Mouse (Mus musculus) macrophage (primary cell): ENCODE data around the gene Gabrg3. TPM values are rescaled to one million over a fixed set of nuclear protein-coding genes. Genes with fewer than 3 reads are reported as not detected.
"Not testable (repeated sequence)": the region's sequence is repeated elsewhere in the genome, so short reads cannot be mapped to it uniquely, and the experiment has no call there.

ENCODE experiments used
- H3K27ac ChIP-seq: fragments of 350-480 bp; formaldehyde crosslinking; 2 replicates; pipeline ENCODE4 v1.9.0; 2021
- H3K36me3 ChIP-seq: fragments of 350-480 bp; formaldehyde crosslinking; 2 replicates; pipeline ENCODE4 v1.9.0; 2021; ENCODE audit errors: inconsistent target
- H3K4me3 ChIP-seq: fragments of 350-480 bp; formaldehyde crosslinking; 2 replicates; pipeline ENCODE4 v1.9.0; 2021; ENCODE audit errors: inconsistent target
- H3K79me2 ChIP-seq: fragments of 350-480 bp; formaldehyde crosslinking; 2 replicates; pipeline ENCODE4 v1.9.0; 2021; ENCODE audit errors: inconsistent target
- WGBS: methylation state at CpG from one replicate; pipeline ENCODE4 v1.1.7; 2026; ENCODE audit warnings: inconsistent platforms; ENCODE audit not compliant: missing documents; 5-methylcytosine and 5-hydroxymethylcytosine counted together
- polyA plus RNA-seq: library from polyadenylated mRNA; stranded (reverse); fragments of 250-400 nt; gene quantifications from 3 replicates; pipeline ENCODE4 v1.2.4, GENCODE M21; 2018; ENCODE audit warnings: inconsistent platforms

Gabrg3 gene
- polyA plus RNA-seq, 1 experiment from 2014 or later: not detected

DNA sequence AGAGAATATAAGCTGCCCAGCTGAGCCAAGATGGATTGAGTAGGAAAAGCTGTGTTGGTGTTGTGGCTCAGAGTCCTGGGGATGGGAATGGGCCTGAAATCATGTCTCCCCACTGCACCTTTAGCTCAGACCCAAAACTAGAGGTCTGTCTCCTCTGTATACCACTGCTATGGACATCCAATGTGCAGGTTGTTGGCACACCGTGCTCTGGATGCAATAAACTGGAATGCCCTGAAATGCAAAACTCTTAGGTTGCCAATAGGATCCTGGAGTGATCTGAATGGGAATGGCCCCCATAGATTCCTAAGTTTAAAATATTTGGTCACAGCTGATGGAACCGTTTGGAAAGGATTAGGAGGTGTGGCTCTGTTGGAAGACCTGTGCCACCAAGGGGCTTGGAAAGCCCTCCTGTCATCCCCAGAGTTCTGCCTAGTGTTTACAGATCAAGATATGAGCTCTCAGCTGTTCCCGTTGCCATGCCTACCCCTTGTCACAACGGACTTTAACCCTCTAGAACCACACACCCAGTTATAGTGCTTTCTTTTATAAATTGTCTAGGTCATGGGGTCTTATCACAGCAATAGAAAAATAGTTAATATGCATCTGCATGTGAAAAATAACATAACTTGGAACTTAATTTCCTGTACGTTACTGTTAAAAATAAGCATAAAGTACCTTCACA is 128.0 kb downstream of the Gabrg3 start:
- Histone ChIP-seq H3K36me3 (no peaks in the 10 kb centered on the region), H3K27ac (no peak overlapping the region), H3K79me2 (no peaks in the 10 kb centered on the region), H3K4me3 (no peak overlapping the region)
- 69% methylated on average over 5 of the region's 5 CpGs for WGBS

DNA sequence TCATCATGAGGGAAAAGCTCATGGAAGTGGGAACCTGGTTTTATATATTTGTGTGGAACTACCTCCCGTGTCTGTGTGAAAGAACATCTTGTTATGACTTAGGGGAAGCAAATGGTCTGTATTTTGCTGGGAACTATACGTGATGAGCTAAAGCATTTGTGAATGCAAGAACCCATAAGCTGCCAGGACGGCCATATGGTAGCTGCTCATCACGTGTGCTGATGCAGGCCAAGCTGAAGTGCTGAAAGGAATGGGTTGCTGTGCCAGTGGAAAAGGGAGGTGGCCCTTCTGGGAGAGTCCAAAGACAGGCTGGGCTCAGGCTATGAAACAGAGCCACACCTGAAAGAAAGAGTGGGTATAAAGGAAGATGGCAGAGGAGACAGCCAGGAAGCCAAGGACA is 143.0 kb downstream of the Gabrg3 start:
- H3K27ac ChIP-seq: no peak overlapping the region
- WGBS: 83% methylated on average over 4 of the region's 4 CpGs
- H3K79me2 ChIP-seq: no peaks in the 10 kb centered on the region
- H3K36me3 ChIP-seq: no peaks in the 10 kb centered on the region
- H3K4me3 ChIP-seq: no peak overlapping the region

DNA sequence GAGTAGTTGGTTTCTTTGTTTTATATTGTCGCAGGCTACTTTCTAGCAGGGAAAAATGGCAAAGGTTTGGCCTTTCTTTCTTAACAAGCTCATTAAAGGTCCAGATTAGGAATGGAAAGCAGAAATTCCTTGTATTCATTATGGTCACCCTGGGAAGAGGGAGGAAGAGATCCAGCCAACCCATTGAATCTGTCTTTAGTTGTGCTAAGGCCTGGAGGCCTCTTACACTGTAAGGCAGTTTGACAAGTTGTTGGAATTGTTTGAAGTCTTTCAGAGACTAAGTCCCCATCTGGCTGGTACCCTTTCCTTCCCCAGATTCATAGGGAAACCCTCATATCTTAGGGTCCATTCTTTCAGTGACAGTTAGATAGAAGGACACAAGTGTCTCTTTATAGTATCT is 172.9 kb downstream of the Gabrg3 start:
- H3K27ac ChIP-seq: no peak overlapping the region
- 89% methylated on average over 1 of the region's 1 CpGs for WGBS
- no peaks in the 10 kb centered on the region for H3K36me3 ChIP-seq
- H3K79me2 ChIP-seq: no peaks in the 10 kb centered on the region
- H3K4me3 ChIP-seq: no peak overlapping the region

GRCm38 (mm10) chr7:57186015-57186414 is 201.0 kb downstream of the Gabrg3 start:
- Histone ChIP-seq H3K79me2 (no peaks in the 10 kb centered on the region), H3K36me3 (no peaks in the 10 kb centered on the region), H3K4me3 (no peak overlapping the region), H3K27ac (no peak overlapping the region)
- WGBS: 60% methylated on average over 1 of the region's 1 CpGs

GRCm38 (mm10) chr7:57175891-57176545 is 211.0 kb downstream of the Gabrg3 start:
- H3K79me2 ChIP-seq, H3K4me3 ChIP-seq, H3K27ac ChIP-seq, H3K36me3 ChIP-seq: not testable (repeated sequence)
- WGBS: 75% methylated on average over 2 of the region's 2 CpGs

- H3K36me3 ChIP-seq: no peaks in the 10 kb centered on the region
- WGBS: 77% methylated on average over 3 of the region's 3 CpGs
- H3K27ac ChIP-seq: no peak overlapping the region
- no peaks in the 10 kb centered on the region for H3K79me2 ChIP-seq
- H3K4me3 ChIP-seq: no peak overlapping the region
Observed at GRCm38 (mm10) chr7:57166931-57167330, 220.1 kb downstream of the Gabrg3 start.

DNA sequence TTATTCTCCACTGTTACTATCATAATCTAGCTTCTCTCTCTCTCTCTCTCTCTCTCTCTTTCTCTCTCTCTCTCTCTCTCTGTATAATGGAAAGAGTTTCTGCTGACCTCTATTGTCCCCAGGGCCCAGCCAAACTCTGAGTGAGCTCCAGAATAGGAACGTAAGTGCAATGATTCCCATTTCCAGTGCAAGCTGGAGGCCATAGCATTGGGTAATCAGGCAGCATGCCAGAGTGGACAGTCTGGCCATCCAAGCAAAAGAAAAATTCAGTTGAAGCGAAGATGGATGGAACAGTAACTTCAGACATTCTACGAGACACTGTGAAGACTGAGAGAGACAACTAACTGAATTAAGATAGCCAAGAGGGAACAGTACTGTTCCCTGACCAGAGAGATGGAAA is 228.8 kb downstream of the Gabrg3 start:
- H3K27ac ChIP-seq: no peak overlapping the region
- H3K79me2 ChIP-seq: no peaks in the 10 kb centered on the region
- H3K4me3 ChIP-seq: no peak overlapping the region
- no peaks in the 10 kb centered on the region for H3K36me3 ChIP-seq
- WGBS: 74% methylated on average over 3 of the region's 3 CpGs

DNA sequence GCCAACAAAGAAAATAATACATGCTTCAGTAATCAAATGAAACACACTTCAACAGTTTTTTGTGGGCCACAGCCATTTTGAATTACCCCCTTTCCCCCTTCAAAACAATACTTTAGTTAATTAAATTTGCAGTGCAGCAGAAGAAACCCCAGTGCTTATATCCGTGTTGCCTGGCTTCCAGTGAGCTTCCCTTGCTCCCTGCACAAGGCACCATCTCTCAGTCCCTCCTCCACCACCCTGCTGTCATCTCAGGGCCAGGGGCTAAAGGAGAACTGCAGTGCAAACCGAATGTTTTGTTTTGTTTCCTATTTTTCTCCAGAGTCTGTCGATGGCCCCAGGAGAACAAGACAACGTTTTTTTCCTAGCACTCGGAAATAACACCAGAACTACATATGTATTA is 233.2 kb downstream of the Gabrg3 start:
- 54% methylated on average over 5 of the region's 5 CpGs for WGBS

DNA sequence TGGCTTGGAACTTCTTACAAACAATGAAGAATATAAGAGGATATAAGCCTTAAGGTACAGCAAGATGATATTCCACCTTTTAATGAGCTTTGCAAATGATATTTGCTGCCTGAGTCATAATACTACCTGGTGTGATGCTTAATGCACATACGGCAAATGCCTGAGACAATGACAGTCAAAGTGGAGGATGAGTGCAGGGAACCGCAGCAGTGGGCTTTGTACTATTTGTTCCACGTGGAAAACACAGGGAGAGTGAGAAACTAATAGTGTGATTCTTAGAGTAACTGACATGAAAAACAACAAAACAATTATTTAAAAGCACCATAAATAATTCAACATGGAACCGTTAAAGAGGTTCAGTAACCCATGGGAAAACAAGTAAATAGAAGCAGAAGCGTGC is 236.2 kb downstream of the Gabrg3 start:
- WGBS: 73% methylated on average over 5 of the region's 5 CpGs

More for the DNA sequence above, 233.2 kb downstream of the Gabrg3 start:
- Histone ChIP-seq H3K36me3 (no peaks in the 10 kb centered on the region), H3K79me2 (no peaks in the 10 kb centered on the region), H3K4me3 (no peak overlapping the region), H3K27ac (no peak overlapping the region)

GRCm38 (mm10) chr7:57138072-57138704 is 248.8 kb downstream of the Gabrg3 start:
- H3K79me2 ChIP-seq: no peaks in the 10 kb centered on the region
- WGBS: 75% methylated on average over 4 of the region's 4 CpGs
- H3K27ac ChIP-seq: no peak overlapping the region
- H3K4me3 ChIP-seq: no peak overlapping the region
- no peaks in the 10 kb centered on the region for H3K36me3 ChIP-seq

More for the DNA sequence above, 236.2 kb downstream of the Gabrg3 start:
- H3K36me3 ChIP-seq: no peaks in the 10 kb centered on the region
- H3K27ac ChIP-seq: no peak overlapping the region
- H3K79me2 ChIP-seq: no peaks in the 10 kb centered on the region
- H3K4me3 ChIP-seq: no peak overlapping the region

DNA sequence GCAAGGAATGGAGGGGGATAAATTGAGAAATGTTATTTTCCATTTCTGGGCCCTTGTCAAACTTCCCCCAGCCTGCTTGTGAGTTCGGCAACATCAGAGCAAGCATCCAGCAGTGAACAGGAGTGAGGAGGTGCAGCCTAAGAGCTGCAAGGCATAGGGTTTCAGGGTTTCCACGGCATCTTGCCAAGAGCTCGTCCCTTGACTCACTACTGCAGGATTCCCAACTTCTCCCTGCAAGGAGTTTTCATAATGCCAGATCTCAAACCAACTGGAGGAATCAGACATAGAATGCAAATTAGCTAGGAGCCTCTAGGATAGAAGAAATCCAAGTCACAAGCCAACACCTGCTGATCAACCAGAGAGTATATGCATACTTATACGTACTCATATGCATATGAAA is 254.0 kb downstream of the Gabrg3 start:
- 86% methylated on average over 4 of the region's 4 CpGs for WGBS
- H3K4me3 ChIP-seq: no peak overlapping the region
- H3K36me3 ChIP-seq: no peaks in the 10 kb centered on the region
- no peaks in the 10 kb centered on the region for H3K79me2 ChIP-seq
- H3K27ac ChIP-seq: no peak overlapping the region

DNA sequence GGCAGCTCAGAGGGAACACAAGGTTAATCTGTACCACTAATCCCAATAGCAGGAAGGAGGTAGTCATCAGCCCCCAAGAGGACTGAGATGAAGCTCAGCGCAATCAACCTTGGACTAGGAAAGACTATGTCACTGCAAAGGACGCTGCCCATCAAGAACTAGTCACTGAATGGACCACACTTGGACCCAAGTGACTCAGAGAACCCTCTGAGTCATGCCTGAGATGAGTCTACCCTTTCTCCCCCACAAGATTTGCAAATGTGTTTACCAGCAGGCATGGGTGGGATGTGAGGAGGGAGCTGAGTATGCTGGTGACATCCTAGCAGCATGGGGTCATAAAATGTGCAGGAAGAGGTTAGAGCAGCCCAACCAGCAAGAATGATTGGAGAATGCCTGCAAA is 254.5 kb downstream of the Gabrg3 start:
- Histone ChIP-seq H3K36me3 (no peaks in the 10 kb centered on the region), H3K4me3 (no peak overlapping the region), H3K27ac (no peak overlapping the region), H3K79me2 (no peaks in the 10 kb centered on the region)
- WGBS: 75% methylated on average over 2 of the region's 2 CpGs

GRCm38 (mm10) chr7:57100065-57100464 is 286.9 kb downstream of the Gabrg3 start:
- no peak overlapping the region for H3K4me3 ChIP-seq
- 76% methylated on average over 3 of the region's 3 CpGs for WGBS
- no peaks in the 10 kb centered on the region for H3K36me3 ChIP-seq
- no peaks in the 10 kb centered on the region for H3K79me2 ChIP-seq
- no peak overlapping the region for H3K27ac ChIP-seq

DNA sequence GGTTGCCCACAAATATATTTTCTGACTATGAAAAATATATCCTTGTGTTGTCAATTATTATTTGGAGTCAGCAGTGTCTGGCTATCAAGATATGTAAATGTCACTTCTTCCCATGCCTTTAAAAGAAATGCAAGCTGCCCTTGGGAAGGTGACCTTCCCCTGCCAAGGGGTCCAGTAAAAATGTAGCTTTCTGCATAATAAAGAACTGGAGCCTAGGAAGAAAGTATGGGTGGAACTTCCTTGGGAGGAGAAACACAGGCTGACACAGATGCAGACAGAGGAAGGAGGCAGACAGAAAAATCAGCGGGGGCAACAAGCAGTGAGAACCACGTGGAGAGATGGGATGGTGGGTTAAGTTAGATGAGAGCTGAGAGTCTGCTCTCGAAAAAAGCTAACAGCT is 304.9 kb downstream of the Gabrg3 start:
- H3K4me3 ChIP-seq: no peak overlapping the region
- H3K27ac ChIP-seq: no peak overlapping the region
- H3K79me2 ChIP-seq: no peaks in the 10 kb centered on the region
- 60% methylated on average over 3 of the region's 3 CpGs for WGBS
- no peaks in the 10 kb centered on the region for H3K36me3 ChIP-seq

GRCm38 (mm10) chr7:57071435-57072160 is 315.4 kb downstream of the Gabrg3 start:
- Histone ChIP-seq H3K36me3 (no peaks in the 10 kb centered on the region), H3K4me3 (no peak overlapping the region), H3K27ac (no peak overlapping the region), H3K79me2 (no peaks in the 10 kb centered on the region)
- 100% methylated on average over 2 of the region's 2 CpGs for WGBS
